9 mouse cellular contexts compared by ENCODE assay signal in the genomic region with DNA sequence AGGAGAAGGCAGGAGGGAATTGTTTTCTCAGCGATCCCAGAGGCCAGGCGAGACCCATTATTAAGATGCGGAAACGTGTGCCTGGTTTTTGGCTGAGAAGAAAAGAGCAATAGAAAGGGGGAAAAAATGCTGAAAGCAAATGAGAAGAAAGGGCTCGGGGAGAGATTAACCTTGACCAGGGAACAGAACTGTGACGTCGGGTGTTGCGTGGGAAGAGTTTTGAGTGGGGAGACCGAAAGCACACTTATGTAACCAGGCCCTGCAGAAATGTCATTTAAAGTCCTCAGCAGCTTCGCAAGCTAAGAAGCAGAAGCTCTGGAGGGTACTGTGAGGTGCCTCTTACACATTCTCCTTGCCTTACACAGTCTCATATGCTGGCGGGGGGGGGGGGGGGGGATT.
DNase-seq lines count a peak whose midpoint lies in the region; ATAC-seq lines count a peak whose summit lies in the region.
"Had no signal": no experiment of that assay in that cellular context is flagged by ENCODE, and none has a peak within 500 bp of the region (broad histone marks: within the 10 kb centered on the region; RNA-seq: fewer than 3 reads in every experiment).

No protein-coding gene starts in this region.

- H3K27ac ChIP-seq in midbrain, embryonic 15.5 days: no peak overlapping the region
- no peak overlapping the region for H3K27ac ChIP-seq in hindbrain, embryonic 13.5 days
- H3K27ac ChIP-seq: liver, embryonic 14.5 days had no signal

- no peaks in the 10 kb centered on the region for H3K27me3 ChIP-seq in midbrain, embryonic 15.5 days (replicated peaks)
- H3K27me3 ChIP-seq in hindbrain, embryonic 13.5 days: no peaks in the 10 kb centered on the region

- H3K4me2 ChIP-seq in midbrain, embryonic 15.5 days: no peak overlapping the region
- no peak overlapping the region for H3K4me2 ChIP-seq in hindbrain, embryonic 13.5 days

- no peak for ATAC-seq in midbrain, embryonic 15.5 days (replicated peaks)
- no peak for ATAC-seq in hindbrain, embryonic 13.5 days (ENCODE audit: low FRiP score)

- DNase-seq in adrenal gland, adult 18-20 months (ENCODE audit: low spot score in 2 of 2): peak; percentile 45 to 48
- no peak for DNase-seq in adrenal gland, adult 2 months
- DNase-seq in right cerebral cortex, adult 18-20 months: peak; percentile 90
- no peak for DNase-seq in right cerebral cortex, postnatal 4 days
- DNase-seq in left cerebral cortex, adult 9 months (ENCODE audit: low spot score in 2 of 2): peak; percentile 70 to 80
- DNase-seq in telencephalon, adult 2 months (ENCODE audit: low read depth, low spot score): peak; percentile 90

- WGBS in midbrain, embryonic 15.5 days: 32% methylated on average over 11 of the region's 11 CpGs
- 45% methylated on average over 11 of the region's 11 CpGs for WGBS in hindbrain, embryonic 13.5 days

- no peaks in the 10 kb centered on the region for H3K9me3 ChIP-seq in midbrain, embryonic 15.5 days
- H3K9me3 ChIP-seq in hindbrain, embryonic 13.5 days: no peaks in the 10 kb centered on the region

- no peak overlapping the region for H3K4me3 ChIP-seq in midbrain, embryonic 15.5 days
- H3K4me3 ChIP-seq in hindbrain, embryonic 13.5 days: no peak overlapping the region

- H3K36me3 ChIP-seq in midbrain, embryonic 15.5 days (replicated peaks): no peaks in the 10 kb centered on the region
- H3K36me3 ChIP-seq in hindbrain, embryonic 13.5 days: no peaks in the 10 kb centered on the region

- H3K4me1 ChIP-seq in midbrain, embryonic 15.5 days: peaks cover 5% of the 10 kb centered on the region
- H3K4me1 ChIP-seq in hindbrain, embryonic 13.5 days (replicated peaks): 0 out of 2 replicates have a peak, but pooled peaks cover 6% of the 10 kb centered on the region

- H3K9ac ChIP-seq in midbrain, embryonic 15.5 days: no peak overlapping the region
- no peak overlapping the region for H3K9ac ChIP-seq in hindbrain, embryonic 13.5 days
- H3K9ac ChIP-seq: liver, embryonic 14.5 days had no signal

Comparison
In these comparisons a context has a peak if more than half of its experiments do, and no peak if none do; other contexts are left out.
1. DNase-seq: peak in adrenal gland, adult 18-20 months (2 of 2), right cerebral cortex, adult 18-20 months (single experiment), left cerebral cortex, adult 9 months (2 of 2) and telencephalon, adult 2 months (single experiment); none in adrenal gland, adult 2 months (single experiment) and right cerebral cortex, postnatal 4 days (single experiment).